Mouse (Mus musculus): ENCODE data around the gene Tfrc. TPM values are rescaled to one million over a fixed set of nuclear protein-coding genes. Genes with fewer than 3 reads are reported as not detected.

Gene Tfrc
- total and polyA plus RNA-seq, 3 experiments = 14.2 to 620 (median 507) TPM

- Histone ChIP-seq H3K9me3 (replicated peaks) (no peaks in the 10 kb centered on the region), H3K27me3 (ENCODE audit: insufficient read depth, low read length) (no peaks in the 10 kb centered on the region), H3K4me1 (ENCODE audit: insufficient read depth, low read depth, low read length) (peaks cover 76% of the 10 kb centered on the region), H3K36me3 (replicated peaks) (peaks cover 75% of the 10 kb centered on the region), H3K4me3 (ENCODE audit: low read depth, low read length) (peak overlapping the region; percentile 5; the same call in 1 of the 2 replicates)
- TF ChIP-seq CTCF (IDR thresholded peaks at IDR 0.05; ENCODE audit: low read depth, low read length) (no peak), POLR2AphosphoS5 (IDR thresholded peaks at IDR 0.05; ENCODE audit: insufficient replicate concordance, low read depth, low read length) (no peak), GATA2 (IDR thresholded peaks at IDR 0.05; ENCODE audit: borderline replicate concordance, low read depth, low read length) (no peak)
- ATAC-seq (ENCODE audit: extremely low read depth, insufficient number of reproducible peaks, low FRiP score, poor library complexity, severe bottlenecking) (no peak), DNase-seq (ENCODE audit: low spot score) (no peak)
Measured at GRCm38 (mm10) chr16:32656794-32657193, 48.1 kb downstream of the Tfrc start.

DNA sequence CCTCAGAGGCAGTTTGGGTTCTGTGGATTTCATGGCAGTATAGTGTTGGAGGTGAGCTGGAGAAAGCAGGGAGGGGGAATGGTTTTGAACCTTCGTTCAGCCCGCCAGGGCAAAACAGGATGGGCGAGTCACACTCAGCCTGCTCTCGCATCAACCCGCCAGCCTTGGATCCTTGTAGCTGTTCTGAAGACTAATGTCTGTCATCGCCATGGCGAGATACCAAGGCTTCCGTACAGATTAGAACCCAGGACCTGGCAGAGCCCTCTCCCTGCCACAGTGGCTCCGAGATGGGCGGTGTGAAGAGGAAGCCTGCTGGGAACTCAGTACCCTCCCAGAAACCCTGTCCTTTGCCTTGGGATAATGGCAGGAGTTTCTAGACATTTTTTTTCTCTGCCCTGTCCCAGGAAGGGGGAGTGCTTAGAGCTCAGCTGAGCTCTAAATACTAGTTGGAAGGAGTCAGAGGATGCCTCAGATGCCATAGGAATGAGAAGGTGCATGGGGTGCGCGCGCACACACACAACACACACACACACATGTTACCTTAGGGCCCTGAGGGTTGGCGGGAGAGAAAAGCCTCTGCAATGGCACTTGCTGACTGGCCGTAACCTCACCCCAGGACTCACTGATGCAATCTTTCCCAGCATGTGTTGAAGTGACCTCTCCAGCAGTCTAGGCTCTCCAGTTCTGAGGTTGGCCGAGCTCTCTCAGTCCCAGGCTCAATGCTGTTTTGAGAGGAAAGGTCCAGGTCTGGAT lies 49.0 kb downstream of the Tfrc start:
- Histone ChIP-seq H3K4me3 (ENCODE audit: low read depth, low read length) (no peak overlapping the region), H3K9me3 (replicated peaks) (no peaks in the 10 kb centered on the region), H3K27me3 (ENCODE audit: insufficient read depth, low read length) (no peaks in the 10 kb centered on the region), H3K36me3 (replicated peaks) (peaks cover 76% of the 10 kb centered on the region), H3K4me1 (ENCODE audit: insufficient read depth, low read depth, low read length) (peaks cover 79% of the 10 kb centered on the region)
- TF ChIP-seq TAL1 (conservative IDR thresholded peaks at IDR 0.05; ENCODE audit: low read depth, low read length) = no peak
- no peak for TF ChIP-seq POLR2AphosphoS5 (IDR thresholded peaks at IDR 0.05; ENCODE audit: insufficient replicate concordance, low read depth, low read length)
- no peak for TF ChIP-seq GATA2 (IDR thresholded peaks at IDR 0.05; ENCODE audit: borderline replicate concordance, low read depth, low read length)
- no peak for TF ChIP-seq CTCF (IDR thresholded peaks at IDR 0.05; ENCODE audit: low read depth, low read length)
- no peak for TF ChIP-seq GATA1 (IDR thresholded peaks at IDR 0.05; ENCODE audit: borderline replicate concordance, low read length)
- ATAC-seq (ENCODE audit: extremely low read depth, insufficient number of reproducible peaks, low FRiP score, poor library complexity, severe bottlenecking) (no peak), DNase-seq (ENCODE audit: low spot score) (no peak)

DNA sequence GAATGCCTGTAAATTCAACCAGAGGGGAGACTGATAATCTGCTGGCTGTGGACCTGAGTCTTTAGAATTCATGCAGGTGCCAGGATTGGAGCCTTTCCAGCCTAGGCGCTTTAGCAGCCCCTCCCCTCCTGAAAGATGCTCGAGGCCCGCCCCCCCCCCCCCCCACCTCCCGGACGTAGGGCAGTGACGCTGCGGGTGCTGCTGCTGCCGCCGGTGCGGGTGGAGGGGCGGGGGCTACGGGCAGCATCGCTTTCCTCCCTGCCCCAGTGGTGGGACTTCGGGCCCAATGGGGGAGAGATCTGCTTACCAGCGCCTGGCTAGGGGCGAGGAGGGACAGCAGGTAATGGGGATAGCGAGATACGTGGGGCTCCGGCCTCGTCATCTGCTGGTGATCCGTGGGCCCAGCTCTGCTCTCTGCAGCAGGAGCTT lies 50.0 kb downstream of the Tfrc start:
- H3K4me3 ChIP-seq (ENCODE audit: low read depth, low read length) = peak overlapping the region; percentile 60; the same call in 1 of the 2 replicates
- H3K27me3 ChIP-seq (ENCODE audit: insufficient read depth, low read length) = no peaks in the 10 kb centered on the region
- H3K36me3 ChIP-seq (replicated peaks) = peaks cover 78% of the 10 kb centered on the region
- no peak for TF ChIP-seq TAL1 (conservative IDR thresholded peaks at IDR 0.05; ENCODE audit: low read depth, low read length)
- ATAC-seq (ENCODE audit: extremely low read depth, insufficient number of reproducible peaks, low FRiP score, poor library complexity, severe bottlenecking) (no peak; the same call in 1 of the 2 replicates), DNase-seq (ENCODE audit: low spot score) (no peak)
- H3K4me1 ChIP-seq (ENCODE audit: insufficient read depth, low read depth, low read length) = peaks cover 87% of the 10 kb centered on the region
- H3K9me3 ChIP-seq (replicated peaks) = no peaks in the 10 kb centered on the region

DNA sequence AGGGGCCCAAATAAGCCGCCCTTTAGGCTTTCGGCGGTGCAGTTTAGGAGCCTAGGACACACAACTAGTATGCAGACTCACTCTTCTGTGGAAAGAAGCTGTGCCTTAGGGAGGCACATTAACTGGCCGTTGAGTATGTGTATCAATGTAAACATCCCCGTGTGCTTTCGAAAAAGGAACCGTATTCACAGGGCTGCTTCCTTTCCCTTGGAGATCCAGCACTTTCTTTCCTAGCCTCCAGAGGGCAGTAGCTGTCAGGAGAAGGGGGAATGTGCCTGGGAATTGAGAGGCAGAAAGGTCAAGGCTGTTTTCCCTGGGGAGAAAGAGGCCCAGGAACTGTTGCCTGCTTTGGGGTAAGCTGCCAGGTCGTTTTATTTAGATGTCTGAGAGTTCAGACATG lies 50.7 kb downstream of the Tfrc start:
- Histone ChIP-seq H3K27me3 (ENCODE audit: insufficient read depth, low read length) (no peaks in the 10 kb centered on the region), H3K4me1 (ENCODE audit: insufficient read depth, low read depth, low read length) (peaks cover 87% of the 10 kb centered on the region), H3K36me3 (replicated peaks) (peaks cover 78% of the 10 kb centered on the region), H3K4me3 (ENCODE audit: low read depth, low read length) (no peak overlapping the region; the same call in 1 of the 2 replicates), H3K9me3 (replicated peaks) (no peaks in the 10 kb centered on the region)
- TF ChIP-seq GATA1 (IDR thresholded peaks at IDR 0.05; ENCODE audit: borderline replicate concordance, low read length) (no peak), POLR2AphosphoS5 (IDR thresholded peaks at IDR 0.05; ENCODE audit: insufficient replicate concordance, low read depth, low read length) (no peak), CTCF (IDR thresholded peaks at IDR 0.05; ENCODE audit: low read depth, low read length) (peak; percentile 72)
- no peak for ATAC-seq (ENCODE audit: extremely low read depth, insufficient number of reproducible peaks, low FRiP score, poor library complexity, severe bottlenecking)
- DNase-seq (ENCODE audit: low spot score) = no peak

GRCm38 (mm10) chr16:32660095-32660494 lies 51.4 kb downstream of the Tfrc start:
- Histone ChIP-seq H3K9me3 (replicated peaks) (no peaks in the 10 kb centered on the region), H3K4me3 (ENCODE audit: low read depth, low read length) (no peak overlapping the region), H3K4me1 (ENCODE audit: insufficient read depth, low read depth, low read length) (peaks cover 88% of the 10 kb centered on the region), H3K36me3 (replicated peaks) (peaks cover 78% of the 10 kb centered on the region), H3K27me3 (ENCODE audit: insufficient read depth, low read length) (no peaks in the 10 kb centered on the region)
- DNase-seq (ENCODE audit: low spot score) = no peak
- no peak for TF ChIP-seq CTCF (IDR thresholded peaks at IDR 0.05; ENCODE audit: low read depth, low read length)
- no peak for TF ChIP-seq TAL1 (conservative IDR thresholded peaks at IDR 0.05; ENCODE audit: low read depth, low read length)
- TF ChIP-seq GATA1 (IDR thresholded peaks at IDR 0.05; ENCODE audit: borderline replicate concordance, low read length) = no peak
- TF ChIP-seq GATA2 (IDR thresholded peaks at IDR 0.05; ENCODE audit: borderline replicate concordance, low read depth, low read length) = no peak
- no peak for TF ChIP-seq POLR2AphosphoS5 (IDR thresholded peaks at IDR 0.05; ENCODE audit: insufficient replicate concordance, low read depth, low read length)
- ATAC-seq (ENCODE audit: extremely low read depth, insufficient number of reproducible peaks, low FRiP score, poor library complexity, severe bottlenecking) = no peak

DNA sequence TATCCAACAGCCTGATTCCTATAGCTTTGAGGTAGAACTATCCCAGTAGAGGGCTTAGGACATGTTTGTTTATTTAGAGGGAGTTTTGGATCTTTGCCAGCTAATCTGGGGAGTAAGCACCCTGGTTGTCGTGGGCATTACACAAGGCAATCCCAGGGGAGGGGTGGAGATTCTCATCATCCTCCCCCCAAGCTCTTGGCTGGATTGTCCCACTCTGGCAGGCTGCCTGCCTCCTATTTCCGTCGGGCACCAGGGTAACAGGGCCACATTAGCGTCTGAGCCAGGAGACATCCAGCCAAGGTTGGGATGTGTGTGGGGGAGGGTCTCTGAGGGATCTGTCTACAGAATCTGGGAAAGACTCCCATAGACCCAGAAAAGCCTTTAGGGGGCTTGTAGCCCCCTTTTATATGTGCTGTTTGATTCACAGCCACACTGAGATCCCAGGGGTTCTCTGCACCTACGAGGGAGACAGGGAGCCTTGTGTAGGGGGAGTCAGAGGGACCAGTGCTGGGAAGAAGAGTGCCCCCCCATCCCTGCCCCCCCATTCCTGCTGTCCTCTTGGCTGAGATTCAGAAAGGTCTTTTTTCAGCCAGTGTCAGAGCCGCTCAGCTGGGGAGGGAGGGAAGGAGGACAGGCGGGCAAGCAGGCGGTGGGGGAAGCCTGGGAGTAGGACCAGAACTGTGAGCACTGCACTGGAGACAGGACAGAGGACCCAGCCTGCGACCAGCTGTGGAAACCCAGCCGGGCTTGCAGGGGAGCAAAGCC lies 52.0 kb downstream of the Tfrc start:
- peaks cover 77% of the 10 kb centered on the region for H3K36me3 ChIP-seq (replicated peaks)
- DNase-seq (ENCODE audit: low spot score) = no peak
- peaks cover 91% of the 10 kb centered on the region for H3K4me1 ChIP-seq (ENCODE audit: insufficient read depth, low read depth, low read length)
- TF ChIP-seq GATA1 (IDR thresholded peaks at IDR 0.05; ENCODE audit: borderline replicate concordance, low read length) = no peak
- TF ChIP-seq POLR2AphosphoS5 (IDR thresholded peaks at IDR 0.05; ENCODE audit: insufficient replicate concordance, low read depth, low read length) = no peak
- no peak for TF ChIP-seq GATA2 (IDR thresholded peaks at IDR 0.05; ENCODE audit: borderline replicate concordance, low read depth, low read length)
- no peak for TF ChIP-seq CTCF (IDR thresholded peaks at IDR 0.05; ENCODE audit: low read depth, low read length)
- TF ChIP-seq TAL1 (conservative IDR thresholded peaks at IDR 0.05; ENCODE audit: low read depth, low read length) = no peak
- H3K9me3 ChIP-seq (replicated peaks) = no peaks in the 10 kb centered on the region
- H3K27me3 ChIP-seq (ENCODE audit: insufficient read depth, low read length) = no peaks in the 10 kb centered on the region
- ATAC-seq (ENCODE audit: extremely low read depth, insufficient number of reproducible peaks, low FRiP score, poor library complexity, severe bottlenecking) = no peak
- H3K4me3 ChIP-seq (ENCODE audit: low read depth, low read length) = no peak overlapping the region
